Mouse (Mus musculus) lung, adult 2 months (tissue): ENCODE results near the gene Hykk.

Experiments used
- CTCF ChIP-seq: fragments of 200-500 bp; IDR thresholded peaks from 2 replicates; pipeline ENCODE4 v1.5.1; 2011; ENCODE audit warnings: mild to moderate bottlenecking, low read length, control low read depth; ENCODE audit not compliant: insufficient read depth
- POLR2A ChIP-seq: fragments of 200-500 bp; IDR thresholded peaks from 2 replicates; pipeline ENCODE4 v1.6.1; 2011; ENCODE audit warnings: low read depth, mild to moderate bottlenecking, control low read depth, low read length, borderline replicate concordance; ENCODE audit errors: extremely low read depth

GRCm38 (mm10) chr9:54980674-54981073 is 63.6 kb downstream of the Hykk start, which contains the start of gene Chrna5:
- TF ChIP-seq POLR2A (no peak), CTCF (no peak)
